Mouse (Mus musculus): ENCODE measurements around the gene Slc23a3.

Slc23a3 gene

DNA sequence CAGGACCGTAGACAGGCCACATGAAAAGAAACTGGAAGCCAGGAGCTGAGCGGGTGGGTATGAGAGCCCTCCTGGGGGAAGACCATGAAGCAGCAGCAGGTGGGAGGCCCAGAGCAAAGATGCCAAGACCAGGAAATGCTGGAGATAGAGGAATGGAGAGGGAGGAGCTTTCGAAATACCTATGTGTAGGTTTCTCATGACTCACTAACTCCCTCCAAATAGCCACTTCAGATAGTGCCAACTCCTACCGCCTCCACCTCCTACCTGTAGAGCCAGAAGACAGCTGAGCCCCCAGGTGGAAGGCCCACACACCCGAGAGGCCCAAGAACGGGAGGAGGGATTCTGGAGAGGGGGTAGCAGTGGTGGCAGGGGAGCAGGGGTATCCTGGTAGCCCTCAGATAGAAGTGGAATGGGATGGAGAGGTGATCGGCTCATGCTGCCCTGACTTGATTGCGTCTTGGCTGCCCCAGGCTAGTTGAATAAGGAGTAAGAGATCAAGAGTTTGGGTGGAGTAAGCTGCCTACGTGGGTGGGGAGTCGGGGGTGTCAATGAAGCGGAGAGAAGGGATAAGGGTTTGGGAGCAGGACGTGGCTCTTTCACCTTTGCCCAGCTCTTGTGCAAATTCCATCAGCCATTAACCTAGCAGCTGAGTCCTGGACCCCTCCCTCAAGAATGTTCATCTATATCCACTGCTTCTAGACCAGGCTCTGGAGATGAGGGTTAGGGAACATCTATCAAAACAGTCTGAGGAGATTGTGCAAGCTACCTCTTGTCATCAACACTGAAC lies at the start of gene Slc23a3:
Gene Slc23a3 (minus strand): TSS at position 470 of the 787 bp plus-strand sequence.
- DNase-seq: no peak

GRCm38 (mm10) chr1:75182160-75182559 lies 48.5 kb upstream of the Slc23a3 start:
- DNase-seq: no peak

- DNase-seq: peak in 1 of 2 experiments; percentile 28
Observed at GRCm38 (mm10) chr1:75181377-75181870, 47.7 kb upstream of the Slc23a3 start.

DNA sequence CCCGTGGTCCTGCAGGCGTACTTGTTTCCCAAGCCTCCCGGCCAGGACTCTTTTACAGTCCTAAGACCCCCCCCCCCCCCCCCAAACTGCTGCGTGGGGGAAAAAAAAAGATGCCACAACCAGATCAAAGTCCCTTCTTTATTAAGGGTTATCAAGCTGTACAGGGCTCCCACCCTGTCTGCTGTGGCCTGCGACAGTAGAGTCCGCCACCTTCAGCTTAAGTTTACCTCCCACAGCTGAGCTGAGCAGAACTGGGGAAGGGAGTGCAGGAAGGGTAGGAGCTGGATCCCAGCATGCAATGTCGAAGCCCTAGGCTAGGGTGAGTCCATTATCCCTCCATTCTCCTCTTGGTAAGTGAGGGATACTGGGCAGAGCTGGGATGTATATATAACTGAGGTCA lies 47.1 kb upstream of the Slc23a3 start:
- no peak for DNase-seq

GRCm38 (mm10) chr1:75180105-75180590 lies 46.5 kb upstream of the Slc23a3 start, which contains the start of gene Abcb6:
Gene Abcb6, minus strand, starts transcription at chr1:75180392.
- DNase-seq: peak; percentile 86 to 89

DNA sequence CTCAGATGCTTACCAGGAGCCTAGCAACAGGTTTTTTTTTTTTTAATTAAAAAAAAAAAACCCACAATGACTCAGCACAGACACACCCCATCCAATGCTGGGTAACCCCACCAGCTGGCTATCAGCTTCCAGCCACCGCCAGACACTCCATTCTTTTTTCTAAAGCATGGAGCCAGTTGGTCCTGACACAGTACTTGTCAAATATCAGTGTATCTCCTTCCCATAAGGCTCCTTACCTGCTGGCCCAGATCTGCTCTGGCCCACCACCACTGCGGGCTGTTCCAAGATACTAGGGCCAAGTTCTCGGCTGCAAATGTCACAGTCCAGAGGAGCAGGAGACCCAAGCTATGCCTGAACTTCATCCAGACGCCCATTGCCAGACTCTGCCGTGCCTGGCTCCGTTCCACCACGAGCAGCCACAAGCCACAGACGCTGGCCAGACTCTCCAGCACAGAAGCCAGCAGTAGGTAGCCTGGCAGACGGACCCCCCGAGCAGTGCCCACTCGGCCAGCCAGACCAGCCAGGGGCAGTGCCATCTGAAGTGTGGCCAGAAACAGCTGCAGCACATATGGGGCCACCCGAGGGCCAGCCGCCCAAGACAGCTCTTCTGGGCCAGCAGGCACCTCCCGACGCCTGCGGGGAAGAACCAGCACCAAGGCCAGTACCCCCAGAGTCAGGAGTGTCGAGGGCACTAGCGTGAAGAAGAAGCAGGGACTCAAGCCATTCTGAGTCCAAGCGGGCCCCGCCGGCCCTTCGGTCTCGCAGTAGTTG lies 45.8 kb upstream of the Slc23a3 start:
- peak; percentile 61 to 74 for DNase-seq

DNA sequence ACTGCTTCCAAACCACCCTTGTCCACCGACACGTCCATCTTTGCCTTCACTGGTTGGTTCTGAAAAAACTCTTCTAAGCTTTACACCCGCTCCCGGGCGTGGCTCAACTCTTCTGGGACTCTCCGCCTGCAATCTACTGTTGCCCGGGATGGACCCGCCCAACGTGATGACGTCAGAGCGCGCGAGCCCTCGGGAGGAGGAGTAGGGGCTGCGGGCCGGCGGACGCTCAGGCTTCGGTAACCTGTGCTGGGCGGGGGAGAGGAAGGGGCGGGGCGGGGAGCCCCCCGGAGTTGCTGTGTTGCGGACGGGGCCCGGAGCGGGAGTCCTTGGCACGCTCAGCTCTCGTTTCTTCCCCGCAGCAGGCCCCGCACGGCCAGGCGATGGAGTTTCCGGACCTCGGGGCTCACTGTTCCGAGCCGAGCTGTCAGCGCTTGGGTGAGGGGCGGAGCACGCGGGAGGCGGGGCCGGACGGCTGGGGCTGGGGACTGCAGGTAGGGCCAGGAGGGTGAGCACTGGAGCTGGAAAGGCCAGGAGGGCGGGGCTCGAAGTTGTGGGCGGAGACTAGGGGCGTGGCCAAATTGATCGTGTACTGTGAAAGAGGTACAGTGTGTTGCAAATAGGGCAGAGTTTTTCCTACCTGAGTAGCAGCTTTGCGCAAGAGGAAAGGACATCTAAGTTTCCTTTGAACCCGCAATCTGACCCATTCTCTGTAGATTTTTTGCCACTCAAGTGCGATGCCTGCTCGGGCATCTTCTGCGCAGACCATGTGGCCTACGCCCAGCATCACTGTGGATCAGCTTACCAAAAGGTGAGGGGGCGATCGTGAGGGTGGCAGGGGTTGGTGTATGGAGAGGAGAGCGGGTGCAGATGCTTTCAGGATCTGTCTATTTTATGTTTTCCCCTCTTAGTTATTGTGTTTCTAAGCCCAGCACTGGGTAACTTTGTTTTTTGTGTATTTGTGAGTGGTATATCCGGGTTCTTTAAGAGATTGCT lies 35.1 kb upstream of the Slc23a3 start, which contains the start of gene Zfand2b:
Gene Zfand2b (plus strand): TSS at position 175 of the 993 bp plus-strand sequence.
- peak; percentile 97 to 98 for DNase-seq

DNA sequence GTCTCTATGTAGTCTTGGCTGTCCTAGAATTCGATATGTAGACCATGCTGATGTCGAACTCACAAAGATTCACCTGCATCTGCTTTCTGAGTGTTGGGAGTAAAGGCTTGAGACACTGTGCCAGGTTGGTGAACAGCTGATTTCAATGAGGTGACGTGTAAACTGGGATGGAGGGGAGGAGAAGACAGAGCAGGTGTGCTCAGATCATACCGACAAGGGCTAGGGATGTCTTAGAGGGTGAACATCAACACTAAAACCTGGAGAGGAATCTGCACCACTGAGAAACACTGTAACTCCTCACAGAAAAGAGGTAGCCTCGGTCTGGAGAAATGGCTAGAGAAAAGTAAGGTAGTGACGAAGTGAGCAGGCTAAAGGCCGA lies 34.4 kb upstream of the Slc23a3 start:
- no peak for DNase-seq

GRCm38 (mm10) chr1:75160256-75160617 lies 26.5 kb upstream of the Slc23a3 start:
- no peak for DNase-seq

DNA sequence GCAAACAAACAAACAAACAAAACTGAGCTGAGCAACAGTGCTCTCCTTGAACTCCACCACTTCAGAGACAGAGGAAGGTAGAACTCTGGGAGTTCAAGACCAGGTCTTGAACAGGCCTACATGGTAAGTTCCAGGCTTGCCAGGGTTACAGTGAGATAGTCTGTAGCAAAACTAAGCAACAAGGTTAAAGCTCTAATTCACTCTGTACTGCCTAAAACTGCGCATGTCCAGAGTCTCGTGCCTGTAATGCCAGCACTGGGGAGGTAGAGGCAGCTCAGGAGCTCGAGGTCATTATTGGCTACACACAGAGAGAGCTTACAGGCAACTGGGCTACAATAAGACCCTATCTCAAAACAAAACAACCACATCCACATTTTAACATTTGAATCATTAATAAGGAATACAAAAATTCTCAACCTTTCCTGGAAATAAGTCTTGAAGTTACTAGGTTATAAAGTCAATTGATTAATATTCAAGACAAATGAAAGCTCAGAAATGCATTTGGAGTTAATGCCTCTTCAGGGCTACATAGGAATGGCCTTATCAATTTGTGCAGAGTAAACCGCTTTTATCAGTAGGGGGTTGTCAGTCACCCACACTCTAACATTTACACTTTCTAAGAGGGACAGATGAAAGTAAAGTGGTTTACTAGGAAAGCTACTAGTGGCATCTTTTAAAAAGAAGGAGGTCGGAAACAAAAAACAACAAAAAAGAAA lies 26.0 kb upstream of the Slc23a3 start:
- no peak for DNase-seq

- DNase-seq: no peak
Observed at GRCm38 (mm10) chr1:75158990-75159389, 25.3 kb upstream of the Slc23a3 start.

DNA sequence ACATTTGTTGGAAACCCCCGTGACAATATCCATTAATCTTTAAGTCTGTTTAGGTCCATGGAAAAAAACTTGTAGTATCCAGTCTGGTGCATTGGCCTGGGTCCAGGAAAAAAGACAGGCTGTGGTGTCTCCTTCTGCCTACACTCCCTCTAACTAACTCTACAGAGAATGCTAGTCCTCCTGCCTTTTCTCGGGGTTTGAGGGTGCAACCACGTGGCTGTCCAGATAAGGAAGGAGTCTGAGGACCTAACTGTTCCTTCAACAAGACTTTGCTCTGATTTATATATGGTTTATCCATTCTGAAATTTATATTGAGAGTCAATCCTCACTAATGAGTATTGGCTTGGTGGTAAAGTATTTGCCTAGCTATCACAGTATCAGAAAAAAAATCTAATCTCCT lies 22.1 kb upstream of the Slc23a3 start:
- no peak for DNase-seq

DNA sequence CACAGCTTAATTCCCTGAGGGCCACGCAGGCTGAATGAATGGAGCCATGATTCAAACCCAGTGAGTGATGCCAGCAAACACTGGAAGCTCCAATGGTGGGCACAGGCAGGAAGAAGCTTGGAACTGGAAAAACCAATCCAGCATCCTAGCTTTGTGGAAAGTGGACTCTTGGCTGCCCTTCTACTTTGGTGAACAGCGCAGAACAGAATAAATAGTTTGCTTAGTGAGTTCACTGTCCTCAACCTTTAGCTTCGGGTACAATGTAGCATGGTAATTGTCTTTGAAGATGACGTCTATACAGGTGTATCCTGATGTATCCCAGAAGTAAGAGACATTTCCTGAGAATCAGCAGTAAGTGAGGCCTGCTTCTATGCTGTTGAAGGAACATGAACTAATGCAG lies 15.0 kb upstream of the Slc23a3 start:
- DNase-seq: no peak

GRCm38 (mm10) chr1:75147411-75148135 lies 13.9 kb upstream of the Slc23a3 start:
- no peak for DNase-seq

GRCm38 (mm10) chr1:75145589-75145988 lies 11.9 kb upstream of the Slc23a3 start:
- DNase-seq: no peak

DNA sequence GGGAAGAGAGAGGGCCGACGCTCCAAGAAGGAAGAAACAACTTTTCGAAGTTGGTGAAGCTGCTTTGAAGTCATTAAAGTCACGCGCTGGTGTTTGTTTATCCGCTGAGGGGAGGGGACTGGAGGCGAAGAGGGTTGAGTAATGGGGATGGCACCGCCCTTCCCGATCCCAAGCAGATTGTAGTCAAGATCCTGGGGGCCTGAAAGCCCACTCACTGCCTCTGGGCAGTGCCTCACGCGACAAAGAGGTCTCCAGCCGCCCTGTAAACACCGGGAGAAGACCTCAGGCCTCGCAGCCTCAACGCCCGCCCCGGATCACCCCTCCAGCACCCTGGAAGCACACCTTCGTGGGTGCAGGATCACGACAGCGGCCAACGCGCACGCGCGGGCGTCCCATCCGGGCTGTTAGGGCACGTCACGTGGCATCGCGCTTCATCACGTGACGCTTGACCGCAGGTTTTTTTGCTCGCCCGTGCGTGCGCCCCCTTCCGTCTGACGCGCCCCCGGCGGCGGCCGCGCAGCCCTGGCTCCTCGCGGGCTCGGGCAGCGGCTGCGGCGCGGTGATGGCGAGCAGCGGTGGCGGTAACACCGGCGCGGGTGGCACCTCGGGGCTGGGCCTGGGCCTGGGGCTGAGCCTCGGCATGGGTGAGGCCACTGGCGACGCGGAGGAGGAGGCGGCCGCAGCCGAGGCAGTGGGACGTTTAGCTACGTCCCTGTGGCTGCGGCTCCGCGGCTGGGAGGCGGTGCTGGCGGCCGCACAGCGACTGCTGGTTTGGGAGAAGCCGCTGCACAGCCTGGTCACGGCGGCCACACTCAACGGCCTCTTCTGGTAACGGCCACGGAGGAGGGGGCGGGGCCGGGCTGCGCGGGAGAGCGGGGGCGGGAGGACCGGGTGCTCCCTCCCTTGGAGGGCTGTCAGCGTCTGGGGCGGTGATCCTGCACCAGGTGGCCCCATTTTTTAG lies 8.9 kb upstream of the Slc23a3 start, which contains the start of the genes Cnppd1 and Retreg2:
Gene Cnppd1 (minus strand): TSS at position 411 of the 961 bp plus-strand sequence.
Gene Retreg2 (plus strand): TSS at position 478 of the 961 bp plus-strand sequence.
- peak; percentile 98 for DNase-seq

DNA sequence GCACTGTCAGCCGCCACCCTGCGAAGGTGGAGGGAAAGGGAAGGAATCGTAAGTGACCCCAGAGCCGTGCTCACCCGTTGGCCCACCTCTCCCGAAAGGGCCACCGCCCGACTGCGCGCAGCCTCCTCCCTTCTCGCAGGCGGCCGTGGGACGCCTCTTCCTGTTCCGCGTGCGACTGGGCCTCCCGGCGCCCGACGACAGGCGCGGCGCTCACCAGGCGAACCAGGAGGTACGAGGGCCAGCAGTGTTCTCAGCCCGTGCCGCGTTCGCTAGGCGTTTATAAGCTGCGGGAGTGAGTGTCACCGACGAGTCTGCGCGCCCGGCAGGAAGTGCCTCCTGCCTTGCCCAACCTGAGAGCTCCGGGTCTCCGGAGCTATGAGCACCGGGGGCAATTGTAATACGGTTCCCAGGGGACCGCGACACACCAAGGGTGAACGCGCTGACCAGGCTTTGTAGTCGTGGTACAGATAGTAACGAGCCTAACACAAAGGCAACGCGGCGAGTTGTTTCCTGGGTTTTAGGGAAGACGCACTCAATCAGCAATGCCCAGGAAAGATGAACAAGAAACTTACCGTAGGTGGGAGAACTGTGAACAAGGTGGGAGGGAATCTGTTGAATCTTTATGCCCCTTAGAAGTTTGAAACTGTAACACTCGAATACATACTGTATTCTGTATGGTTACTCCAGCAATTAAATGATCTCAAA lies 7.9 kb upstream of the Slc23a3 start:
- peak; percentile 65 to 71 for DNase-seq

DNA sequence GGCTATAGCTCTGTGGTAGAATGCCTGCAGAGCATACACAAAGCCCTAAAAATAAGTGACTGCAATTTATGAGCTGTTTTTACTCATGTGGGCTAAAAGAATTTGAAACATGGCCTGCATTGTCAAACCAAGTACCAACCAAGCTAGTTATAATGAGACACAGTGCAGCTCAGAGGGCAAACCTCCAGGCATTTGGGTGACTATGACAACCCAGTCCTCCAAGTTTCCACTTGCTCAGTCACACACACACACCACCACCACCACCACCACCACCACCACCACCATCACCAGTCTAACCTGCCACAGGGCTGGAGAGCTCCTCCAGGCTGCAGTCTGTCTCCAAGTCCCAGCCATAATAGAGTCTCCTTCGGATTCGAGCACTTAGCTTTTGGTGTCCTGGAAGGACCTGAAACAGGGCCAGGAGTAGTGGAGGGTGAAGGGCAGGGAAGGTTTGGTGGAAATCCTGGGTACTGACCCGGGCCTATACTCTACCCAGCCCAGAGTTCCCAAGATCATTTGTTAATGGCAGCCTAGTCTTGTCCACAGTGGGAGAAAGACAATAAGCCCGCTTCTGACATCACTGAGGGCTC lies 7.0 kb upstream of the Slc23a3 start:
- no peak for DNase-seq
